Mouse (Mus musculus) activated CD4-positive, CD25-positive, alpha-beta regulatory T cell (primary cell): ENCODE results near the gene Gm10147. TPM values are rescaled to one million over a fixed set of nuclear protein-coding genes. Genes with fewer than 3 reads are reported as not detected.

ENCODE experiments used
- polyA plus RNA-seq, 2 experiments: library from polyadenylated mRNA; unstranded; fragments of 100-300 nt; shearing (Covaris generic); gene quantifications; one replicate each; pipeline ENCODE4 v1.2.1; 2017

Gm10147 gene
- polyA plus RNA-seq: not detected

GRCm38 (mm10) chrX:28607742-28608141 lies at the start of gene Gm10147:
Gm10147 (minus strand) TSS chrX:28607842.

